Mouse (Mus musculus): ENCODE data around the gene Akp3.

Akp3 gene

GRCm38 (mm10) chr1:87124673-87125072 lies at the start of gene Akp3:
Akp3 (plus strand) TSS chr1:87124973.
- no peak for DNase-seq (ENCODE audit: low spot score)

GRCm38 (mm10) chr1:87086196-87086595 lies 38.6 kb upstream of the Akp3 start:
- DNase-seq (ENCODE audit: low spot score): peak; percentile 7

DNA sequence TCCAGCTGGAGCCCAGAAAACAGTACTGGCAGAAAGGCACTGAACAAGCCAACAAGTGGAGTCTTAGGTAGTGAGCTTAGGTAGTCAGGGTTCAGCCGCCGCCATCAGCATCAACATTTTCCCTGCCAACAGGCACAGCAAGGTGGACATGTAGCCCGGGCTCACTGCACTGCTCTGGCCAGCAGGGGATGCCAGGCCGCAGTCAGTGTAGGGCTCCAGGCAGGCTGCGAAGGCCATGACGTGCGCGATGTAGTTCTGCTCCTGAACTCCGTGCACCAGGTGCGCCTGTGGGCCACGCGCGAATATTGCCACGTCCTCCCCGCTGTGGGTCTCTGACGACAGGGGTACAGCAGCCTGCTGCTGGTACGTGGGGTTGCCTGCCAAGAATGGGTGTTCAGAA lies 37.8 kb upstream of the Akp3 start:
- no peak for DNase-seq (ENCODE audit: low spot score)

DNA sequence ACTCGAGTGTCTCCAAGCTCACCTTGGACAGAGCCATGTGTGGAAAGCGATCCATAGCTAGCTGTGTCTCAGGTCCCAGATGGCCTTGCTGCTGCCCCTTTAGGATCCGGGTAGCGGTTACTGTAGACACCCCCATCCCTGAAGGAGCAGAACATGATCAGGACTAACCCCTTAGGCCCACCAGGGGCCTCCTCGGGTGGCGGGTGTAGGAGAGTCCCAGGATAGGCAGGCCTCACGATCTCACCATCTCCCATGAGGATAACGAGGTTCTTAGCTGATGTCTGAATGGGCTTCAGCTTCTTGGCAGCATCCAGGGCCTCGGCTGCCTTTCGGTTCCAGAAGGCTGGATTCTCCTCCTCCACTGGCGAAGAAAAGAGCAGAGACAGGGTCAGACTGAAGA lies 35.5 kb upstream of the Akp3 start:
- DNase-seq (ENCODE audit: low spot score): no peak

DNA sequence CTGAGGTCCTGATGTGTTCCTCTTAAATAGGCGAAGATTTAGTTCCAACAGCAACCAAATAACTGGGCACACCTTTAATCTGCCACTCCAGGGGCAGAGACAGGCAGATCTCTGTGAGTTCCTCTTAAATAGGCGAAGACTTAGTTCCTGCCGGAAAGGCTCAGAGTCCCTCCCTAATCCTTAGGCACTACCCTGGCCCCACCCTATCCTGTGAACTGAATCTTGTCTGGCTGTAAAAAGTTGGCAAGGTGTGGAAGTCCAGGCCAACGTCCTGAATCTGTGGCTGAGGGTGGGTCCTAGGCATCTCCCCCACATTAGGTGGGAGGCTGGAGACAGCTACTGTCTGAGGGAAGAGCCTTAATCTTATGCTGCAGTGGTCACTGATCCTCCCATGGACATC lies 34.9 kb upstream of the Akp3 start, which contains the start of gene Alppl2:
Gene Alppl2 (minus strand): TSS at position 101 of the 400 bp plus-strand sequence.
- DNase-seq (ENCODE audit: low spot score): no peak

GRCm38 (mm10) chr1:87095642-87096041 lies 29.1 kb upstream of the Akp3 start:
- no peak for DNase-seq (ENCODE audit: low spot score)

DNA sequence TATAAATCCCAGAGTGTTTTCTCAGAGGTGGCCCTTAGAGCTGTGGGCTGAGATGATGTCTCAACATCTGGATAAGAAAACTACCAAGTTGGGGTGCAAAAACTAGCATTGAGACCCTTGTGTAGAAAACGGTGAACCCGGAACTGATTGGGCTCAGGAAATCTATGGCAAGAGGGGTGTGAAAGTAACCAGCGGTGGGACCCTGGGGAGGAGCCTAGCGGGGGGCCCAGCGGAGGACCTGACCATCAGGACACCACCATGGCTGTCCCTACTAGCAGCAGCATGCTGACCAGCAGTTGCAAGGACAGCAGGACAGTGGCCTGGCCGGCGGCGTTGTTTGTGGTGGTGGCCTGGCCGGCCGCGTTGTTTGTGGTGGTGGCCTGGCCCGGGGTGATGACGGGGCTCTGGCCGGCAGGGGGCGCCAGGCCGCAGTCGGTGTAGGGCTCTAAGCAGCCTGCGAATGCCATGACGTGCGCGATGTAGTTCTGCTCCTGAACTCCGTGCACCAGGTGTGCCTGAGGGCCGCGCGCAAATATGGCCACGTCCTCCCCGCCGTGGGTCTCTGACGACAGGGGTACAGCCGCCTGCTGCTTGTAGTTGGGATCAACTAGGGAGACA lies 26.3 kb upstream of the Akp3 start:
- DNase-seq (ENCODE audit: low spot score): peak; percentile 46

GRCm38 (mm10) chr1:87101411-87101810 lies 23.4 kb upstream of the Akp3 start, which contains the start of gene Alpi:
Alpi (minus strand) TSS chr1:87101606.
- DNase-seq (ENCODE audit: low spot score): no peak

- DNase-seq (ENCODE audit: low spot score): no peak
Observed at GRCm38 (mm10) chr1:87102114-87102513, 22.7 kb upstream of the Akp3 start.

- no peak for DNase-seq (ENCODE audit: low spot score)
Observed at GRCm38 (mm10) chr1:87103936-87104335, 20.8 kb upstream of the Akp3 start.

DNA sequence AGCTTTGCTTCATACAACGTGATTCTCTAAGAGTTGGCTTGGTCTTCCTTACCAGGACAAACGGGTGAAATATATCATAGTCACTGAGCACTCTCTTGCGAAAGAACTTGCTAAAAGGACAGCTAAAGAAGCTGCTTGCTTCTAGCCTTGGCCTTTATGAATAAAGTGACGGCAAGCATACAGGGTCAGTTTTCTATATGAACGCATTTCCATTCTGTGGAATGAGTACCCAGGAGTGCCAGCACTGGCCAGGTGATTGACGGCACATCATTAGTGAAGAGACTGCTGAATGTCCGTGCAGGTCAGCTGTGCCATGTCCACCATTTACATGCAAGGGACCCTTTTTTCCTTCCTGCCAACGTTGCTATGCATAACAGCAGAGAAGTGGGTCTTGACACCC lies 18.2 kb upstream of the Akp3 start:
- DNase-seq (ENCODE audit: low spot score): no peak

DNA sequence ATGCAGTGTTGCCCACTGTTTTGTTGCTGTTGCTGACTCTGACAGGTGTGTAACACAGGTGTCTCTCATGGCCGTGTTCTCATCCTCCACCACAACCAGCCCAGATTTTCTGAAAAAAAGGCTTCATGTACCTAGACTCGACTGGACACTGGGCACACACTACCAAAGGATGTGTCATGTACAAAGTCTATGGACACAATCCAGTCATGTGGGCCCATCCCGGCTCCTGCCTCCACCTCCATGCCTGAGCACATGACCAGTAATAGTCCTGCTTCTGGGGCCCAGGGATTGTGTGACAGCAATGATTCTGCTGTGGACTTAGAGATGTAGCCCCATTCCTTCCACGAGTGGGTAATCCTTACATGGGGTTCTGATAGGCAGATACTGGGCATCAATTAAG lies 16.2 kb upstream of the Akp3 start:
- DNase-seq (ENCODE audit: low spot score): no peak

DNA sequence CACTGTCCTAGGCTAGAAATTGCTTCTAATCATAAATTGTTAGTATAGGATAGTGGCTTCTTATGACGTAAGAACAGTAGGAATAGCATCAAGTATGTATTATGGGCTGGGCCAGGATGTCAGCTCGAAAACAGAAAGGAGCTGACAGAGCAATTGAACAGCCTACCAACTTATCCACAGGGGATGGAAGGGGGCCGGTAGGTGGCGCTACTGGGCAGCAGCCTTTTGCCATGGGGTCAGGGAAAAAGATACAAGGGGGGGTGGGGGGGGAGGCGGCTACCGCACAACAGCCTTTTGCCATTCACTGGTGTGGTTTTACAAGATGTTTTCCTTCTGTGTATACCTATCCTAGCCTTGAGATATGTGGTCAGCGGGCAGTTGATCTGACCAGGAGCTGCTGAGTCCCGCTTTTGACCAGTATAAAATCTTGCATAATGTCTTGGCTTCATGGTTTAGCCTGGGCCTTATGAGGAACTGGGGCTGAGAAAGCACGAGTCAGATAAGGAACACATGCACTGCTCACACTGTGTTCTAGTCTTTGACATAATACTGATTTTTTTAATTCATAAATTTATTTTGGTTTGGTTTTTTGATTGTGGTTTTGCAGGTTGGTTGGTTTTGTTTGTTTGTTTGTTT lies 12.9 kb upstream of the Akp3 start:
- DNase-seq (ENCODE audit: low spot score): peak; percentile 20

- DNase-seq (ENCODE audit: low spot score): no peak
Observed at GRCm38 (mm10) chr1:87114784-87115183, 10.0 kb upstream of the Akp3 start.

- no peak for DNase-seq (ENCODE audit: low spot score)
Observed at GRCm38 (mm10) chr1:87127206-87128030, 2.6 kb downstream of the Akp3 start.

DNA sequence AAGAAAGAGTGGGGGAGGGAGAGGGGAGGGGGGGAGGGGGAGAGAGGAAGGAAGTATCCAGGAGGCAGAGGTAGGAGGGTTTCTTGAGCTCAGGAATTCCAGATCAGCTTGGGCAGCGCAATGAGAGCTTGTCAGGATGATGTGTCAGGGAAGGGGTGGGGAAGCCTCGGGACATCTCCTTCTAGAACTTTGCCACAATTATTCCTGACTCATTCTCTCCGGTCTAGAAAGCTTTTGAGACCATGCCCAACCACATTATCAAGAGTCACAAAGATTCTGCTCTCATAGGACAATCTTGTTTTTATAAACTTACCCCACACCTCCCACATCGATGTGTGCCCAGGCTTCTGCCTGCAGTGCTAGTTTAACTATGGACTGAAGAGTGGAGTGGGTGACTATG lies 7.0 kb downstream of the Akp3 start:
- no peak for DNase-seq (ENCODE audit: low spot score)

DNA sequence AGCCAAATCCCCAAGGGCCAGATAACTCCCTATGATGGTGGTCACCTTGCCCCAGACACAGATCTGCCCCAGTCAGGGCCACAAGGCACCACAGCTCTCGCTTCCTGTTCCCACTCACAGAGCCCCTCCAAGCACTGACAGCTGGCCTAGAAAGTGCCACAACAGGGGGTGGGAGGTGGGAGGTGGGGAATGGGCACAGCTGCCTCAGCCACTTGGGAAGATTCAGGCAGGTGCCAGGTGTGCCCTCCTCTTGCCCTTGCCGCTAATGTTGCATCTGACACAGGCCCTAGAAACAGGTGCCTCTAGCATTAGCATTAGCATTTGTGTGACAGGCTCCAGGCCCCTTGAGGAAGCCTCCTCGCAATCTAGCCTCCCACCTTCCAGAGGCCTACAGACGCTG lies 16.8 kb downstream of the Akp3 start:
- no peak for DNase-seq (ENCODE audit: low spot score)

DNA sequence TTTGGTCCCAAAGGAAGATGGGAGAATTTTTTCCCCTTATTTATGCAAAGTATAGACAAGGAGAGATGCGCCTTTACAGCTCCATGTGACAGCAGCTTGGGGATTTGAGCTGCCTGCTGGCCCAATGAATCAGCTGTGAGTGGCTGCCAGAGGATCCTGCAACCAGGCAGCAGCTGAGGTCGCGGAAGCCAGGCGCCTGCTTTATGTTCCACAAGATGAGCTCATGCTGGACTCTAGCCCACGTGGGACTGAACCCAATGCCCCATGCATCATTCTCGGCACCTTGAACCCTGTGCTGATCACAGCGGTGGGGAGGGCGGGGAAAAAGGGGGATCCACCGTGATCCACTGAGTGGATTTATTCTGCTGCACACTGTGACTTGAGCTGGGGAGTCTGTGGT lies 17.7 kb downstream of the Akp3 start:
- DNase-seq (ENCODE audit: low spot score): no peak

DNA sequence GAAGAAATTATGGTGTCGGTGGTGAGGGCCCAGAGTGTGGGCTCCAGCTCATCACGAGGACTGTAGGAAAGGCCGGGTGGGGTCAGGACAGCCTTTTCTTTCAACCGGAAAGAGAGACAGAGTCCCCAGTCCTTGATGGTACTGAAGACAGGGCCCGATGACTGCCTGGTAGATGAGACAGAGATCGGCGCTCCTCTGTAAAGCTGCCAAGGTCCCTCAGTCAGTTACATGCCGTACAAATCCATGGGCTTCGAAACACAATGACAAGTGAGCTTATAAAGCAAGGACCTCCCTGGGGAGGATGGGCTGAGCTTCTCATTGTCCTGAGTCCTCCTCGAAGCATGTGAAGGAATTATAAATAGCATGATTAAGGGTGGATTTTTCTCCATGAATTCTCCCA lies 18.4 kb downstream of the Akp3 start:
- DNase-seq (ENCODE audit: low spot score): no peak

- no peak for DNase-seq (ENCODE audit: low spot score)
Observed at GRCm38 (mm10) chr1:87149422-87149821, 24.6 kb downstream of the Akp3 start.

GRCm38 (mm10) chr1:87151286-87151685 lies 26.5 kb downstream of the Akp3 start:
- no peak for DNase-seq (ENCODE audit: low spot score)

GRCm38 (mm10) chr1:87153776-87154500 lies 29.2 kb downstream of the Akp3 start:
- no peak for DNase-seq (ENCODE audit: low spot score)
